Mouse (Mus musculus): ENCODE data around the gene Ccdc87. TPM values are rescaled to one million over a fixed set of nuclear protein-coding genes. Genes with fewer than 3 reads are reported as not detected.

The Ccdc87 gene
- total RNA-seq, 2 experiments from 2014 or later, result 0.07 TPM; not detected in 1

DNA sequence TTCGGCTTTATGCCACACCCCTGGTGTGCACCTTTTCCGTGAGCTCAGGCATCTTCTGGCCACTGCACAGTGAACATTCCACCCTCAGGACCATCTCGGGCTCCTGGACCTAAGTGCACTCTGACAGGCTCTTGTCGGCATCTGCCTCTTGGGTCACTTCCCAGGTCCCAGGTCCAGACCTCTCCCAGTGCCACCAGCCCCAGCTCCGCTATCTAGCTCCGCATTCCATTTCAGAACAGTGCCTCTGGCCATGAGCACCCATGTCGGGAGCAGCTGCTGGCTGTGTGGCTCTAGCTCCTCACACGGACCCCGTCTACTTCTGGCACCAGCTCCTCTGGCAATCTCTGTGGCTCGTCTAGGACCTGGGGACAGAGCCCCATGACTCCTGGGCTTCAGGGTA lies 50.6 kb downstream of the Ccdc87 start:
- DNase-seq (ENCODE audit: low spot score in 2 of 2), result no peak

DNA sequence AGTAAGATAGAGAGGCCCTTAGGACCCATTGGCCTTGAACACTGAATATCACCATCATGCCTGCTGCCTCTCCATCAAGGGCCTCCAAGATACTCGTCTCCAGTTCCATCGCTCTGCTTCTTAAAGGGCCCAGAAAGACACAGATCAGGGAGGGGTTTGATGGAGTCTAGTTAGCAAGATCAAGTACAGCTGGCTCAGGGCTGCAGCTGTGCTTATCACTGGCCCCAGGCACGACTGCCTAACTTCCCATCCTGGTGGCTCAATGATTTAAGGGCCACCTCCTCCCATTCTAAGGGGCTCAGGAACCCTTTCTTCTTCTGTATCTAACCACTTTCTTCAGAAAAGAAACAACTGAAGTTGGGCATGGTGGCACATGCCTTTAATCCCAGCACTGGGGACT lies 52.6 kb downstream of the Ccdc87 start:
- DNase-seq (ENCODE audit: low spot score in 2 of 2), result no peak

Other genes starting within 250 kb of the Ccdc87 start
- 10 to 100 TPM; 11.4 to 13.0 TPM for gene Lrfn4, start 223.7 kb upstream of the Ccdc87 start, total RNA-seq (2021)
- gene Rce1, start 213.7 kb upstream of the Ccdc87 start, total RNA-seq (2021), result 10 to 100 TPM; 14.3 to 15.8 TPM
- gene Gm960, start 140.7 kb upstream of the Ccdc87 start, total RNA-seq (2021), result not detected
- under 1 TPM; 0.18 to 0.39 TPM for gene Sptbn2, start 128.2 kb upstream of the Ccdc87 start, total RNA-seq (2021)
- 1 to 10 TPM; 7.4 TPM for gene Rbm4b, start 82.9 kb upstream of the Ccdc87 start, total RNA-seq (2021)
- gene Rbm4, start 45.5 kb upstream of the Ccdc87 start, total RNA-seq (2021), result 10 to 100 TPM; 53.3 to 68.4 TPM
- 10 to 100 TPM; 15.4 to 22.9 TPM for gene Gm21992, start 27.8 kb upstream of the Ccdc87 start, total RNA-seq (2021)
- 10 to 100 TPM; 33.6 to 46.1 TPM for gene Rbm14, start 27.7 kb upstream of the Ccdc87 start, total RNA-seq (2021)
- gene Ccs, start within 50 bp of the Ccdc87 start, total RNA-seq (2021), result 10 to 100 TPM; 40.7 to 44.0 TPM
- 10 to 100 TPM; 38.9 to 40.9 TPM for gene Ctsf, start 15.8 kb downstream of the Ccdc87 start, total RNA-seq (2021)
- gene Actn3, start 38.5 kb downstream of the Ccdc87 start, total RNA-seq (2021), result 1,000 to 10,000 TPM; 1,624 to 1,725 TPM
- 1 to 10 TPM; 6.3 to 7.1 TPM for gene Zdhhc24, start 39.3 kb downstream of the Ccdc87 start, total RNA-seq (2021)
- gene Bbs1, start 67.3 kb downstream of the Ccdc87 start, total RNA-seq (2021), result 1 to 10 TPM; 3.3 to 4.2 TPM
- 10 to 100 TPM; 53.2 to 58.1 TPM for gene Dpp3, start 88.9 kb downstream of the Ccdc87 start, total RNA-seq (2021)
- gene Peli3, start 103.8 kb downstream of the Ccdc87 start, total RNA-seq (2021), result 1 to 10 TPM; 1.7 to 2.2 TPM
- gene Mrpl11, start 122.8 kb downstream of the Ccdc87 start, total RNA-seq (2021), result 10 to 100 TPM; 54.4 to 60.4 TPM
- gene Npas4, start 150.9 kb downstream of the Ccdc87 start, total RNA-seq (2021), result under 1 TPM; 0.10 to 0.20 TPM
- gene Slc29a2, start 184.5 kb downstream of the Ccdc87 start, total RNA-seq (2021), result 1 to 10 TPM; 8.7 to 9.2 TPM
- gene B4gat1, start 199.5 kb downstream of the Ccdc87 start, total RNA-seq (2021), result 10 to 100 TPM; 28.5 to 31.4 TPM
- under 1 TPM in 1 of 2 experiments, not detected in 1; 0.29 TPM for gene AC124502.3, start 199.5 kb downstream of the Ccdc87 start, total RNA-seq (2021)
- gene Brms1, start 202.0 kb downstream of the Ccdc87 start, total RNA-seq (2021), result 10 to 100 TPM; 18.3 to 19.6 TPM
- gene Rin1, start 211.1 kb downstream of the Ccdc87 start, total RNA-seq (2021), result 1 to 10 TPM; 3.4 to 3.5 TPM
- 100 to 1,000 TPM; 108 to 113 TPM for gene Cd248, start 228.7 kb downstream of the Ccdc87 start, total RNA-seq (2021)
- gene Tmem151a, start 246.2 kb downstream of the Ccdc87 start, total RNA-seq (2021), result under 1 TPM; 0.29 to 0.34 TPM
- 10 to 100 TPM; 57.9 to 59.6 TPM for gene Yif1a, start 249.2 kb downstream of the Ccdc87 start, total RNA-seq (2021)

Measured in gastrocnemius, postnatal 4 days (tissue).